Mouse (Mus musculus): Measurements from ENCODE around the gene G3bp2. TPM values are rescaled to one million over a fixed set of nuclear protein-coding genes. Genes with fewer than 3 reads are reported as not detected.

The G3bp2 gene
- polyA plus RNA-seq, 1 experiment from 2014 or later: 305 TPM

DNA sequence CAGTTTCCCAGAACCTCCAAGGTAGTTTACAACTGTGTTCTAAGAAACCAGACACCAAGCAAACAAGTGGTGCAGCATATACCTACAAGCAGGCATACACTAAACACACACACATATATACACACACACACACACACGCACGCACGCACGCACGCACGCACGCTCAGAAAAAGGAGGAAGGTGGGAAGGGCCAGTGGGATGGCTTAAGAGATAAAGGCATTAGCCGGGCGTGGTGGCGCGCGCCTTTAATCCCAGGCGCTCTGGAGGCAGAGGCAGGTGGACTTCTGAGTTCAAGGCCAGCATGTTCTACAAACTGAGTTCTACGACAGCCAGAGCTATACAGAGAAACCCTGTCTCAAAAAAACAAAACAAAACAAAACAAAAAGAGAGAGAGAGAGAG lies 9.5 kb downstream of the G3bp2 start:
- no peak for ATAC-seq (ENCODE audit: low FRiP score)
- H3K9ac ChIP-seq: no peak overlapping the region
- H3K9me3 ChIP-seq: no peaks in the 10 kb centered on the region
- peaks cover 11% of the 10 kb centered on the region; the same call in 1 of the 2 replicates for H3K36me3 ChIP-seq (replicated peaks)
- no peak overlapping the region for H3K4me3 ChIP-seq (replicated peaks)
- WGBS: 92% methylated on average over 14 of the region's 14 CpGs
- no peak overlapping the region for H3K27ac ChIP-seq
- H3K4me1 ChIP-seq: no peaks in the 10 kb centered on the region
- H3K4me2 ChIP-seq: no peak overlapping the region
- H3K27me3 ChIP-seq: no peaks in the 10 kb centered on the region

DNA sequence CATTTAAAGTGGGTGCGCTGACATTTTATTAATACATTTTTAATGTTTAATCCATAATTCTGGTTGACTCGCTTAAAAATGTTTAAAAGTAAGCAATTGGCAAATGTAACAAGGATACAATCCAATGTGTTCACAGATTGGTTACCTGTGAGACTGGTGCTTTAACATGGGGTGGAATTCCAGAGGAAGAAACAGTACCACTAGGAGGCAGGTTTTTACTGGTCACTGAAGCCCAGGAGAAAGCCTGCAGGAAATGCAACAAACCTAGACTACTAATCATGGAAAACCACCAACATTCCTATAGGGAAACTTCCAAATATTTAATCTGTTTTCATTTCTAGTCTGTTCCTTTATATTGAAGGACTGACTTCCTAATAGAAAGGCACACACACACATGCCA lies 20.3 kb downstream of the G3bp2 start:
- H3K4me1 ChIP-seq: no peaks in the 10 kb centered on the region
- no peak overlapping the region for H3K4me2 ChIP-seq
- no peak overlapping the region for H3K27ac ChIP-seq
- no peak overlapping the region for H3K9ac ChIP-seq
- peaks cover 63% of the 10 kb centered on the region for H3K36me3 ChIP-seq (replicated peaks)
- H3K9me3 ChIP-seq: no peaks in the 10 kb centered on the region
- no peak overlapping the region for H3K4me3 ChIP-seq (replicated peaks)
- ATAC-seq (ENCODE audit: low FRiP score): no peak
- WGBS: 93% methylated on average over 2 of the region's 2 CpGs
- H3K27me3 ChIP-seq: no peaks in the 10 kb centered on the region

- H3K9me3 ChIP-seq: no peaks in the 10 kb centered on the region
- no peak overlapping the region for H3K4me2 ChIP-seq
- no peaks in the 10 kb centered on the region for H3K27me3 ChIP-seq
- H3K9ac ChIP-seq: no peak overlapping the region
- 95% methylated on average over 6 of the region's 6 CpGs for WGBS
- no peaks in the 10 kb centered on the region for H3K4me1 ChIP-seq
- ATAC-seq (ENCODE audit: low FRiP score): no peak
- H3K36me3 ChIP-seq (replicated peaks): peaks cover 56% of the 10 kb centered on the region
- no peak overlapping the region for H3K4me3 ChIP-seq (replicated peaks)
- H3K27ac ChIP-seq: no peak overlapping the region
Measured at GRCm38 (mm10) chr5:92052866-92053265, 30.7 kb downstream of the G3bp2 start.

DNA sequence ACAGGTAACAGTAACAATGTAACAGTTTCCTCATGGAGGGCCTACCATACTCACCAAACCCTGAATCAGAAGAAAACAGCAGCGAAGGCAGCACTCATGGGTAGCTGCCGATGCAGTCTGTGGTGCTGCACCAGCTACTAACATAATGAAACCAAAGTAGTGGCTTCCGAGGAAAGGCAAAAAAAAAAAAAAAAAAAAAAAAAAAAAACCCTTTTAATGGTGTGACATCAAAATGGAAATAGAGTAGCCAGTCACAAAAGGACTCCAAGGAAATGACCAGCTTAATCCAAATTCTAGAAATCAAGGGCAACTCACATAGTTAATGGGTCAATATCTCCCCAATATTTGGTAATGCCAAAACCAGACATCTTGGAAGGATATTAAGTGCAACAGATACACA lies 33.1 kb downstream of the G3bp2 start:
- Histone ChIP-seq H3K9ac (no peak overlapping the region), H3K4me3 (replicated peaks) (no peak overlapping the region), H3K9me3 (no peaks in the 10 kb centered on the region), H3K4me2 (no peak overlapping the region), H3K36me3 (replicated peaks) (peaks cover 32% of the 10 kb centered on the region), H3K27ac (no peak overlapping the region), H3K27me3 (no peaks in the 10 kb centered on the region), H3K4me1 (no peaks in the 10 kb centered on the region)
- 81% methylated on average over 3 of the region's 3 CpGs for WGBS
- ATAC-seq (ENCODE audit: low FRiP score): no peak

DNA sequence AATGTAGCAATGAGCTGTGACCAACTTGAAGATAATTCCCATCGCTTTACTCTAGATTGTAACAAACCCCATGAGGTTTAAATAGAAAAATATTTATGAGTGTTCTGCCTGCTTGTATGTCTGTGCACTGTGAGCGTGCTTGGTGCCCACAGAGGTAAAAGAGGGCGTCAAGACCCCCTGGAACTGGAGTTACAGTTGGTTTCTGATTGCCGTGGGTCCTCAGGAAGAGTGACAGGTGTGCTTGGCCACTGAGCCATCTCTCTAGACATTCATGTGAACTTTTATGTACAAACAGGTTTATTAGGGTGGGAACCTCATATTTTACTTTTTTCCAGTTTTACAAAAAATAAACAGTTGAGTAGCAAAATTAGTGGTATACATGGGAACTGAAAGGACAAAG lies 39.7 kb downstream of the G3bp2 start, which contains the start of gene Cdkl2:
Cdkl2 (minus strand) TSS at position 101 of the 400 bp plus-strand sequence.
- peak within 1 kb of the TSS; percentile 98 for H3K4me2 ChIP-seq
- peaks cover 4% of the 10 kb centered on the region; the same call in 1 of the 2 replicates for H3K4me1 ChIP-seq
- peaks cover 16% of the 10 kb centered on the region for H3K27me3 ChIP-seq
- 80% methylated on average over 4 of the region's 4 CpGs for WGBS
- no peak for ATAC-seq (ENCODE audit: low FRiP score)
- peak within 1 kb of the TSS; percentile 76 for H3K4me3 ChIP-seq (replicated peaks)
- no peak within 1 kb of the TSS for H3K27ac ChIP-seq
- H3K36me3 ChIP-seq (replicated peaks): no peaks in the 10 kb centered on the region
- peak within 1 kb of the TSS; percentile 53 for H3K9ac ChIP-seq
- H3K9me3 ChIP-seq: no peaks in the 10 kb centered on the region

GRCm38 (mm10) chr5:92042377-92043348 lies 40.9 kb downstream of the G3bp2 start:
- H3K9ac ChIP-seq: peak overlapping the region; percentile 53
- H3K4me3 ChIP-seq (replicated peaks): peak overlapping the region; percentile 76
- peak; percentile 99 for ATAC-seq (ENCODE audit: low FRiP score)
- under 1% methylated on average over 68 of the region's 68 CpGs for WGBS
- no peak overlapping the region for H3K27ac ChIP-seq
- H3K4me2 ChIP-seq: peak overlapping the region; percentile 98
- H3K36me3 ChIP-seq (replicated peaks): no peaks in the 10 kb centered on the region
- no peaks in the 10 kb centered on the region for H3K9me3 ChIP-seq
- peaks cover 4% of the 10 kb centered on the region; the same call in 1 of the 2 replicates for H3K4me1 ChIP-seq
- H3K27me3 ChIP-seq: peaks cover 16% of the 10 kb centered on the region

- H3K4me3 ChIP-seq (replicated peaks): no peak overlapping the region
- WGBS: 76% methylated on average over 2 of the region's 2 CpGs
- no peak for ATAC-seq (ENCODE audit: low FRiP score)
Measured at GRCm38 (mm10) chr5:92019960-92020359, 63.6 kb downstream of the G3bp2 start.

DNA sequence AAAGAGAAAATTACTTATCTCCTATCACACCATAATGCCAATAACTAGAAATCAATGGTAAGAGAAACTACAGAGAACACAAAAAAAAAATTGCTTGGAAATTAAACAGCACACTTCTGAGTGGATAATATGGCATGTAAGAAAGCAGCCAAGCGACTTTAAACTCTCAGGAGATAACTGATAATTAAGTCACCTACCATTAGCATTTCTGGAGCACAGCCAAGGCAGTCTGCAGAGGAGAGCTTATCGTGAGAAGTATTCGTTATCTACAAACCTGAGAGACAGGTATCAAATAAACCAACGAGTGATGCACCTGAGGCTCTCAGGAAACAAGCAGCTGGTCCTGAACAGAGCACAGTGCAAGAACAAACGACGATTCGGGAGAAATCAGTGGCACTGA lies 71.8 kb downstream of the G3bp2 start:
- no peaks in the 10 kb centered on the region for H3K36me3 ChIP-seq (replicated peaks)
- H3K4me2 ChIP-seq: no peak overlapping the region
- H3K4me3 ChIP-seq (replicated peaks): no peak overlapping the region
- no peak overlapping the region for H3K9ac ChIP-seq
- ATAC-seq (ENCODE audit: low FRiP score): no peak
- H3K4me1 ChIP-seq: no peaks in the 10 kb centered on the region
- WGBS: 76% methylated on average over 7 of the region's 7 CpGs
- no peaks in the 10 kb centered on the region for H3K9me3 ChIP-seq
- H3K27me3 ChIP-seq: no peaks in the 10 kb centered on the region
- H3K27ac ChIP-seq: no peak overlapping the region

More at GRCm38 (mm10) chr5:92019960-92020359, 63.6 kb downstream of the G3bp2 start:
- H3K27ac ChIP-seq: no peak overlapping the region
- no peak overlapping the region for H3K9ac ChIP-seq
- no peak overlapping the region for H3K4me2 ChIP-seq
- no peaks in the 10 kb centered on the region for H3K9me3 ChIP-seq
- H3K36me3 ChIP-seq (replicated peaks): no peaks in the 10 kb centered on the region
- no peaks in the 10 kb centered on the region for H3K4me1 ChIP-seq
- no peaks in the 10 kb centered on the region for H3K27me3 ChIP-seq

GRCm38 (mm10) chr5:92009827-92010226 lies 73.7 kb downstream of the G3bp2 start:
- no peaks in the 10 kb centered on the region for H3K27me3 ChIP-seq
- no peak overlapping the region for H3K4me2 ChIP-seq
- ATAC-seq (ENCODE audit: low FRiP score): no peak
- 56% methylated on average over 2 of the region's 2 CpGs for WGBS
- H3K9ac ChIP-seq: no peak overlapping the region
- H3K4me3 ChIP-seq (replicated peaks): no peak overlapping the region
- H3K36me3 ChIP-seq (replicated peaks): no peaks in the 10 kb centered on the region
- H3K9me3 ChIP-seq: no peaks in the 10 kb centered on the region
- H3K27ac ChIP-seq: no peak overlapping the region
- no peaks in the 10 kb centered on the region for H3K4me1 ChIP-seq

DNA sequence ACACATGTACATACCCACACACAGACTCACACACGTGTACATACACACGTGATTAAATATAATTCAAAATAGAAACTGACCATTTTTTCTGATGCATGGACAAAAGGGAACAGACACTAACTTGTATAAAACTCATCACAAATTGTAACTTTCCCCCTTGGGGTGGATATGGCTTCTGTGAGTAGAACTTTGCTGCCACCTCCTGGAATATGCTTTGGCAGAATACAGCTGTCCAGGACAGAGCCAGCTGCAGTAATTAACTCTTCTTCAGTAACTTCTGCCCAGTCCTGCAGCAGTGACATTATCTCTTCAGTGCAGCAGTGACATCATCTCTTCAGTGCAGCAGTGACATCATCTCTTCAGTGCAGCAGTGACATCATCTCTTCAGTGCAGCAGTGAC lies 80.5 kb downstream of the G3bp2 start:
- H3K27me3 ChIP-seq: no peaks in the 10 kb centered on the region
- H3K4me2 ChIP-seq: no peak overlapping the region
- no peak overlapping the region for H3K4me3 ChIP-seq (replicated peaks)
- H3K9me3 ChIP-seq: no peaks in the 10 kb centered on the region
- no peak overlapping the region for H3K9ac ChIP-seq
- no peak for ATAC-seq (ENCODE audit: low FRiP score)
- H3K36me3 ChIP-seq (replicated peaks): no peaks in the 10 kb centered on the region
- no peak overlapping the region for H3K27ac ChIP-seq
- H3K4me1 ChIP-seq: no peaks in the 10 kb centered on the region
- WGBS: 74% methylated on average over 2 of the region's 2 CpGs
